In the genomic region with DNA sequence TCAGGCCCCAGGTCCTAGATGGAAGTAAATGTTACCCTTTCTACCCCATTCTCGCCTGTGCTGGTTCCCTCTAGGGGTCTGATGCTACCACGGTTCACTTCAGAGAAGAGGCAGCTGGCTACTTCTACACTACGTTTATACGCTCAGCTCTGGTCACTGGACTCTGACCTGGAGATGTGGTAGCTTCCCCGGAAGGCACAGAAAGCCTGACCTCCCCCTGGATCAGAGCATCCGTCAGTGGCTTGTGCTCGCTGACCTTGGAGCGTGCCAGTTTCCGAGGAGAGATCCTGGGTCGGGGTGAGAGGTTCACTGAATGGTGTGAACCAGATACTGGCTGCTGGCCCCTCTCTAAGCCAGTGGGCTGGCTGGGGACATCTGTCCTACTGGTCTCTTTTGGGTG, we compare ENCODE assay signal across 17 mouse cellular contexts. TPM values are rescaled to one million over a fixed set of nuclear protein-coding genes. Genes with fewer than 3 reads are reported as not detected.
"Had no signal": no experiment of that assay in that cellular context is flagged by ENCODE, and none has a peak within 500 bp of the region (broad histone marks: within the 10 kb centered on the region; RNA-seq: fewer than 3 reads in every experiment).

No protein-coding gene starts in this region.

- DNase-seq: lung, adult 2 months; lung, postnatal 14 days; lung, postnatal 36 days; right cerebral cortex, postnatal 14 days; thymus, adult 2 months; thymus, postnatal 25 days; thymus, postnatal 4 days had no signal

- H3K36me3 ChIP-seq: lung, embryonic 15.5 days; midbrain, embryonic 13.5 days; midbrain, embryonic 15.5 days; neural tube, embryonic 12.5 days; stomach, embryonic 15.5 days had no signal

- H3K9me3 ChIP-seq: lung, embryonic 15.5 days; megakaryocyte, embryonic 14.5 days; midbrain, embryonic 13.5 days; midbrain, embryonic 15.5 days; neural tube, embryonic 12.5 days; stomach, embryonic 15.5 days had no signal

- H3K4me1 ChIP-seq: lung, embryonic 15.5 days; midbrain, embryonic 13.5 days; midbrain, embryonic 15.5 days; neural tube, embryonic 12.5 days; stomach, embryonic 15.5 days had no signal

- H3K27me3 ChIP-seq: midbrain, embryonic 13.5 days; midbrain, embryonic 15.5 days; stomach, embryonic 15.5 days had no signal

- H3K4me3 ChIP-seq: lung, embryonic 15.5 days; megakaryocyte, embryonic 14.5 days; midbrain, embryonic 13.5 days; midbrain, embryonic 15.5 days; neural tube, embryonic 12.5 days; stomach, embryonic 15.5 days had no signal

- ATAC-seq: lung, postnatal 0 days; midbrain, embryonic 13.5 days; midbrain, embryonic 15.5 days had no signal

- H3K27ac ChIP-seq: lung, embryonic 15.5 days; macrophage; midbrain, embryonic 13.5 days; midbrain, embryonic 15.5 days; neural tube, embryonic 12.5 days; stomach, embryonic 15.5 days; stomach, postnatal 0 days had no signal

- H3K9ac ChIP-seq: lung, embryonic 15.5 days; midbrain, embryonic 13.5 days; midbrain, embryonic 15.5 days; neural tube, embryonic 12.5 days; stomach, embryonic 15.5 days had no signal

- H3K4me2 ChIP-seq: lung, embryonic 15.5 days; midbrain, embryonic 11.5 days; midbrain, embryonic 13.5 days; midbrain, embryonic 15.5 days; neural tube, embryonic 12.5 days; stomach, embryonic 15.5 days had no signal

RNA-seq across cellular contexts. Expression of gene Galnt6, which starts 31.1 kb away (rescaled TPM):
- polyA plus RNA-seq: midbrain, embryonic 13.5 days had no signal
